Mouse (Mus musculus): ENCODE results near the gene Gm28891. TPM values are rescaled to one million over a fixed set of nuclear protein-coding genes. Genes with fewer than 3 reads are reported as not detected.

Gene Gm28891
- not detected for polyA plus RNA-seq (2014; fragmentation: Illumina TruSeq; extraction: RNeasy Lipid Tissue Mini Kit (QIAGEN cat#74804); ENCODE audit: low read depth, low replicate concordance)

GRCm38 (mm10) chrY:60240902-60241301 lies at the start of gene Gm28891:
Gm28891 (plus strand) TSS chrY:60241202.

